Comparison of ENCODE assay signal across 10 mouse cellular contexts in the genomic region with DNA sequence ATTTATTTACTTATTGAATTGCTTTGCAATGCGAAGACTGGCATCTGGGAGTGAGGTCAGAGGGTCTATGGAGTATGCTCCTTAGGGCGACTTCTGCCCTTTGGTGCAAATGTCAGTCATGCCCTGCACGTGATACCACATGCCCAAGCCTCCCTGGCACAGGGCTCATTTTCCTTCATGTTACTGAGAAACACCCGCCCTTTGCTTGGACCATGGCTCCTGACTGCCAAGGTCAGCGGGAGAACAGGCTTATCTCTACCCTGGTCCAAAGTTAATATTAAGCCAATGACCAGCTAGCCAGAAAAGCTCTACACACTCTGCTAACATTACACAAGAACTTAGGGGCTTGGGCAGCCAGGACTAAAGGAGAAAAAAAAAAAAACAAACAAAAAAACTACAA.
A peak's percentile ranks its signal among the peaks of the same experiment; 100 is the strongest.
DNase-seq lines count a peak whose midpoint lies in the region; ATAC-seq lines count a peak whose summit lies in the region.
"Had no signal": no experiment of that assay in that cellular context is flagged by ENCODE, and none has a peak within 500 bp of the region (broad histone marks: within the 10 kb centered on the region; RNA-seq: fewer than 3 reads in every experiment).

No protein-coding gene starts in this region.

- intact Hi-C loops in left cerebral cortex, postnatal 4 days (cut with DNase I), result no loop called here

- peak; percentile 20 for DNase-seq in ovary, postnatal 36 days (ENCODE audit: low spot score)
- DNase-seq in ovary, postnatal 10 days (ENCODE audit: low spot score), result no peak
- DNase-seq in liver, embryonic 13.5 days, result no peak
- no peak for DNase-seq in left cerebral cortex, adult 8-10 months (ENCODE audit: low spot score in 2 of 2)
- DNase-seq in left cerebral cortex, postnatal 4 days, result no peak
- DNase-seq in thymus, postnatal 4 days, result no peak
- no peak for DNase-seq in urinary bladder, postnatal 10 days (ENCODE audit: low spot score)

- H3K9me3 ChIP-seq in intestine, embryonic 16.5 days (ENCODE audit: control insufficient read depth, low read length), result no peaks in the 10 kb centered on the region
- H3K9me3 ChIP-seq in liver, embryonic 13.5 days (replicated peaks), result no peaks in the 10 kb centered on the region
- H3K9me3 ChIP-seq: embryonic facial prominence, embryonic 12.5 days; limb, embryonic 15.5 days had no signal

- H3K36me3 ChIP-seq in intestine, embryonic 16.5 days (ENCODE audit: control insufficient read depth, insufficient read depth, low read length), result 0 out of 2 replicates have a peak, but pooled peaks cover 6% of the 10 kb centered on the region
- H3K36me3 ChIP-seq in liver, embryonic 13.5 days, result peaks cover 12% of the 10 kb centered on the region

- H3K27ac ChIP-seq in intestine, embryonic 16.5 days (ENCODE audit: low read length), result no peak overlapping the region
- peak overlapping the region; percentile 90 for H3K27ac ChIP-seq in liver, embryonic 13.5 days
- H3K27ac ChIP-seq: embryonic facial prominence, embryonic 12.5 days; limb, embryonic 15.5 days had no signal

- H3K4me1 ChIP-seq in intestine, embryonic 16.5 days (ENCODE audit: control insufficient read depth, insufficient read depth, low read length), result peaks cover 5% of the 10 kb centered on the region; the same call in 1 of the 2 replicates
- H3K4me1 ChIP-seq in liver, embryonic 13.5 days (replicated peaks), result peaks cover 62% of the 10 kb centered on the region
- H3K4me1 ChIP-seq: embryonic facial prominence, embryonic 12.5 days; limb, embryonic 15.5 days had no signal

- WGBS in intestine, embryonic 16.5 days, result 62% methylated on average over 5 of the region's 5 CpGs
- 64% methylated on average over 5 of the region's 5 CpGs for WGBS in liver, embryonic 13.5 days (ENCODE audit: insufficient replicate concordance)

- no peak overlapping the region for H3K9ac ChIP-seq in intestine, embryonic 16.5 days (ENCODE audit: low read depth, low read length)
- H3K9ac ChIP-seq in liver, embryonic 13.5 days, result no peak overlapping the region; the same call in 1 of the 2 replicates
- H3K9ac ChIP-seq: embryonic facial prominence, embryonic 12.5 days; limb, embryonic 15.5 days had no signal

- H3K4me3 ChIP-seq in intestine, embryonic 16.5 days (ENCODE audit: low read length), result no peak overlapping the region
- no peak overlapping the region for H3K4me3 ChIP-seq in liver, embryonic 13.5 days (replicated peaks)
- H3K4me3 ChIP-seq: embryonic facial prominence, embryonic 12.5 days; limb, embryonic 15.5 days had no signal

- no peak overlapping the region for H3K4me2 ChIP-seq in intestine, embryonic 16.5 days (ENCODE audit: low read depth, low read length)
- H3K4me2 ChIP-seq in liver, embryonic 13.5 days, result peak overlapping the region; percentile 71; the same call in 1 of the 2 replicates
- H3K4me2 ChIP-seq: embryonic facial prominence, embryonic 12.5 days; limb, embryonic 15.5 days had no signal

- ATAC-seq in intestine, embryonic 16.5 days, result peak; percentile 70
- ATAC-seq in liver, embryonic 13.5 days (ENCODE audit: low read depth), result no peak

- H3K27me3 ChIP-seq in intestine, embryonic 16.5 days (replicated peaks; ENCODE audit: control insufficient read depth, insufficient read depth, low read length), result no peaks in the 10 kb centered on the region
- no peaks in the 10 kb centered on the region for H3K27me3 ChIP-seq in liver, embryonic 13.5 days
- H3K27me3 ChIP-seq: embryonic facial prominence, embryonic 12.5 days; limb, embryonic 15.5 days had no signal
